Mouse (Mus musculus): ENCODE results near the gene Kif1c. TPM values are rescaled to one million over a fixed set of nuclear protein-coding genes. Genes with fewer than 3 reads are reported as not detected.
A peak's percentile ranks its signal among the peaks of the same experiment; 100 is the strongest.

Gene Kif1c
- polyA plus RNA-seq, 1 experiment from 2014 or later: 3.6 TPM

- peaks cover 59% of the 10 kb centered on the region for H3K36me3 ChIP-seq
- H3K27ac ChIP-seq: peak within 1 kb of the TSS; percentile 98
- H3K4me3 ChIP-seq: peak within 1 kb of the TSS; percentile 70
- H3K9ac ChIP-seq: peak within 1 kb of the TSS; percentile 84
- peaks cover 28% of the 10 kb centered on the region for H3K4me1 ChIP-seq
- WGBS: under 1% methylated on average over 44 of the region's 44 CpGs
- no peaks in the 10 kb centered on the region for H3K27me3 ChIP-seq
- H3K9me3 ChIP-seq: no peaks in the 10 kb centered on the region
- H3K4me2 ChIP-seq (replicated peaks): peak within 1 kb of the TSS; percentile 86
- ATAC-seq (ENCODE audit: low FRiP score, low read depth): peak; percentile 96
These were observed 31.4 kb upstream of the Kif1c start, which contains the start of gene Spag7 for GRCm38 (mm10) chr11:70668771-70669505. Gene Spag7 (minus strand): TSS chr11:70669416.

- Histone ChIP-seq H3K36me3 (peaks cover 59% of the 10 kb centered on the region), H3K4me1 (peaks cover 28% of the 10 kb centered on the region)
- 1% methylated on average over 31 of the region's 31 CpGs for WGBS
These were observed 30.6 kb upstream of the Kif1c start for GRCm38 (mm10) chr11:70669582-70670345.

GRCm38 (mm10) chr11:70670483-70670882 lies 29.9 kb upstream of the Kif1c start:
- peak overlapping the region; percentile 70 for H3K4me3 ChIP-seq
- H3K27ac ChIP-seq: peak overlapping the region; percentile 98
- peaks cover 58% of the 10 kb centered on the region for H3K36me3 ChIP-seq
- peaks cover 28% of the 10 kb centered on the region for H3K4me1 ChIP-seq
- WGBS: 53% methylated on average over 14 of the region's 14 CpGs
- H3K9ac ChIP-seq: peak overlapping the region; percentile 84
- H3K4me2 ChIP-seq (replicated peaks): peak overlapping the region; percentile 86
- no peaks in the 10 kb centered on the region for H3K9me3 ChIP-seq
- no peak for ATAC-seq (ENCODE audit: low FRiP score, low read depth)
- H3K27me3 ChIP-seq: no peaks in the 10 kb centered on the region

More at GRCm38 (mm10) chr11:70669582-70670345, 30.6 kb upstream of the Kif1c start:
- Histone ChIP-seq H3K4me2 (replicated peaks) (peak overlapping the region; percentile 86), H3K9ac (peak overlapping the region; percentile 84), H3K4me3 (peak overlapping the region; percentile 70), H3K27me3 (no peaks in the 10 kb centered on the region), H3K27ac (peak overlapping the region; percentile 98), H3K9me3 (no peaks in the 10 kb centered on the region)
- peak; percentile 32 for ATAC-seq (ENCODE audit: low FRiP score, low read depth)

GRCm38 (mm10) chr11:70671333-70672047 lies 28.9 kb upstream of the Kif1c start:
- 86% methylated on average over 16 of the region's 16 CpGs for WGBS
- Histone ChIP-seq H3K4me2 (replicated peaks) (no peak overlapping the region; the same call in 1 of the 2 replicates), H3K27me3 (no peaks in the 10 kb centered on the region), H3K4me1 (peaks cover 28% of the 10 kb centered on the region), H3K9ac (peak overlapping the region; percentile 84), H3K4me3 (0 out of 2 replicates have a peak overlapping the region, but pooled peaks have one; percentile 70), H3K27ac (no peak overlapping the region), H3K36me3 (peaks cover 61% of the 10 kb centered on the region), H3K9me3 (no peaks in the 10 kb centered on the region)
- ATAC-seq (ENCODE audit: low FRiP score, low read depth): no peak

GRCm38 (mm10) chr11:70674014-70674413 lies 26.3 kb upstream of the Kif1c start:
- peaks cover 68% of the 10 kb centered on the region for H3K36me3 ChIP-seq

GRCm38 (mm10) chr11:70674501-70674900 lies 25.8 kb upstream of the Kif1c start:
- no peaks in the 10 kb centered on the region for H3K9me3 ChIP-seq
- no peak overlapping the region for H3K4me2 ChIP-seq (replicated peaks)
- no peaks in the 10 kb centered on the region for H3K27me3 ChIP-seq
- no peak overlapping the region for H3K9ac ChIP-seq
- H3K4me3 ChIP-seq: no peak overlapping the region
- H3K36me3 ChIP-seq: peaks cover 73% of the 10 kb centered on the region
- 78% methylated on average over 11 of the region's 11 CpGs for WGBS
- no peak for ATAC-seq (ENCODE audit: low FRiP score, low read depth)
- H3K4me1 ChIP-seq: peaks cover 14% of the 10 kb centered on the region
- H3K27ac ChIP-seq: no peak overlapping the region

More at GRCm38 (mm10) chr11:70674014-70674413, 26.3 kb upstream of the Kif1c start:
- Histone ChIP-seq H3K9me3 (no peaks in the 10 kb centered on the region), H3K27me3 (no peaks in the 10 kb centered on the region), H3K4me1 (peaks cover 14% of the 10 kb centered on the region), H3K4me2 (replicated peaks) (no peak overlapping the region), H3K27ac (no peak overlapping the region), H3K4me3 (no peak overlapping the region), H3K9ac (no peak overlapping the region)
- no peak for ATAC-seq (ENCODE audit: low FRiP score, low read depth)
- WGBS: 78% methylated on average over 6 of the region's 6 CpGs

- Histone ChIP-seq H3K4me3 (no peak overlapping the region), H3K4me2 (replicated peaks) (no peak overlapping the region), H3K36me3 (peaks cover 80% of the 10 kb centered on the region), H3K9ac (no peak overlapping the region), H3K27me3 (no peaks in the 10 kb centered on the region), H3K4me1 (peaks cover 5% of the 10 kb centered on the region; the same call in 1 of the 2 replicates), H3K27ac (no peak overlapping the region), H3K9me3 (no peaks in the 10 kb centered on the region)
- 82% methylated on average over 9 of the region's 9 CpGs for WGBS
- ATAC-seq (ENCODE audit: low FRiP score, low read depth): no peak
These were observed 22.3 kb upstream of the Kif1c start for GRCm38 (mm10) chr11:70678092-70678491.

- peaks cover 5% of the 10 kb centered on the region; the same call in 1 of the 2 replicates for H3K4me1 ChIP-seq
- H3K27ac ChIP-seq: no peak overlapping the region
- H3K9me3 ChIP-seq: no peaks in the 10 kb centered on the region
- H3K36me3 ChIP-seq: peaks cover 84% of the 10 kb centered on the region
- WGBS: 67% methylated on average over 2 of the region's 2 CpGs
- H3K27me3 ChIP-seq: no peaks in the 10 kb centered on the region
- ATAC-seq (ENCODE audit: low FRiP score, low read depth): no peak
- H3K4me2 ChIP-seq (replicated peaks): no peak overlapping the region
- H3K9ac ChIP-seq: no peak overlapping the region
- no peak overlapping the region for H3K4me3 ChIP-seq
These were observed 21.8 kb upstream of the Kif1c start for GRCm38 (mm10) chr11:70678576-70678975.

GRCm38 (mm10) chr11:70679361-70679760 lies 21.0 kb upstream of the Kif1c start:
- H3K4me2 ChIP-seq (replicated peaks): no peak overlapping the region
- ATAC-seq (ENCODE audit: low FRiP score, low read depth): no peak
- no peak overlapping the region for H3K27ac ChIP-seq
- no peaks in the 10 kb centered on the region for H3K27me3 ChIP-seq
- no peaks in the 10 kb centered on the region for H3K9me3 ChIP-seq
- peaks cover 84% of the 10 kb centered on the region for H3K36me3 ChIP-seq
- 94% methylated on average over 8 of the region's 8 CpGs for WGBS
- H3K9ac ChIP-seq: no peak overlapping the region
- no peak overlapping the region for H3K4me3 ChIP-seq
- H3K4me1 ChIP-seq: peaks cover 5% of the 10 kb centered on the region; the same call in 1 of the 2 replicates

- Histone ChIP-seq H3K27me3 (no peaks in the 10 kb centered on the region), H3K4me1 (peaks cover 5% of the 10 kb centered on the region; the same call in 1 of the 2 replicates), H3K9me3 (no peaks in the 10 kb centered on the region), H3K4me2 (replicated peaks) (no peak overlapping the region), H3K9ac (no peak overlapping the region), H3K36me3 (peaks cover 83% of the 10 kb centered on the region), H3K4me3 (no peak overlapping the region), H3K27ac (no peak overlapping the region)
- WGBS: 94% methylated on average over 5 of the region's 8 CpGs
- no peak for ATAC-seq (ENCODE audit: low FRiP score, low read depth)
These were observed 20.5 kb upstream of the Kif1c start for GRCm38 (mm10) chr11:70679894-70680293.

- Histone ChIP-seq H3K9me3 (no peaks in the 10 kb centered on the region), H3K4me3 (no peak overlapping the region), H3K9ac (no peak overlapping the region), H3K36me3 (peaks cover 78% of the 10 kb centered on the region), H3K4me1 (peaks cover 6% of the 10 kb centered on the region), H3K27ac (no peak overlapping the region), H3K4me2 (replicated peaks) (no peak overlapping the region), H3K27me3 (no peaks in the 10 kb centered on the region)
- 63% methylated on average over 12 of the region's 12 CpGs for WGBS
- ATAC-seq (ENCODE audit: low FRiP score, low read depth): no peak
These were observed 19.2 kb upstream of the Kif1c start for GRCm38 (mm10) chr11:70681170-70681569.

Data from limb, embryonic 13.5 days (tissue).